Mouse (Mus musculus) thymus, adult 2 months (tissue): ENCODE measurements at regions not wholly inside any gene's neighbourhood (a gene's known extent, or its start where the extent isn't known, plus 50 kb on each side); places are given as distances from the start of the nearest gene placed in this dataset.

ENCODE experiments used
- DNase-seq: peaks from one replicate; pipeline ENCODE4 v3.0.0; 2021
- H3K27ac ChIP-seq: fragments of 200-500 bp; 2 replicates; pipeline ENCODE4 v1.5.1; 2012; ENCODE audit warnings: low read length, control low read depth; ENCODE audit not compliant: control insufficient read depth, insufficient read depth
- H3K27me3 ChIP-seq: fragments of 200-500 bp; 2 replicates; pipeline ENCODE4 v1.6.1; 2012; ENCODE audit warnings: mild to moderate bottlenecking, low read length, moderate library complexity, mixed read lengths; ENCODE audit not compliant: control insufficient read depth, insufficient read depth
- H3K36me3 ChIP-seq: fragments of 200-500 bp; 2 replicates; pipeline ENCODE4 v1.6.1; 2012; ENCODE audit warnings: mild to moderate bottlenecking, low read length, moderate library complexity; ENCODE audit not compliant: control insufficient read depth, insufficient read depth
- H3K4me1 ChIP-seq: fragments of 200-500 bp; replicated peaks from 2 replicates; pipeline ENCODE4 v1.6.1; 2012; ENCODE audit warnings: low read length; ENCODE audit not compliant: control insufficient read depth, insufficient read depth
- H3K4me3 ChIP-seq: fragments of 200-500 bp; 2 replicates; pipeline ENCODE4 v1.5.1; 2012; ENCODE audit warnings: mild to moderate bottlenecking, low read length, control low read depth, moderate library complexity; ENCODE audit not compliant: control insufficient read depth, insufficient read depth
- CTCF ChIP-seq: fragments of 200-500 bp; IDR thresholded peaks from 2 replicates; pipeline ENCODE4 v1.5.1; 2012; ENCODE audit warnings: mild to moderate bottlenecking, control low read depth, low read length, moderate library complexity, borderline replicate concordance; ENCODE audit not compliant: control insufficient read depth, poor library complexity, insufficient read depth; ENCODE audit errors: extremely low read depth
- POLR2A ChIP-seq: fragments of 200-500 bp; IDR thresholded peaks from 2 replicates; pipeline ENCODE4 v1.6.1; 2012; ENCODE audit warnings: mild to moderate bottlenecking, low read length, control low read depth, moderate library complexity; ENCODE audit not compliant: control insufficient read depth, poor library complexity, insufficient read depth; ENCODE audit errors: extremely low read depth
- WGBS: fragments of 180-500 bp; shearing (Covaris S2); methylation state at CpG from one replicate; pipeline ENCODE4 v1.1.7; 2018; 5-methylcytosine and 5-hydroxymethylcytosine counted together

DNA sequence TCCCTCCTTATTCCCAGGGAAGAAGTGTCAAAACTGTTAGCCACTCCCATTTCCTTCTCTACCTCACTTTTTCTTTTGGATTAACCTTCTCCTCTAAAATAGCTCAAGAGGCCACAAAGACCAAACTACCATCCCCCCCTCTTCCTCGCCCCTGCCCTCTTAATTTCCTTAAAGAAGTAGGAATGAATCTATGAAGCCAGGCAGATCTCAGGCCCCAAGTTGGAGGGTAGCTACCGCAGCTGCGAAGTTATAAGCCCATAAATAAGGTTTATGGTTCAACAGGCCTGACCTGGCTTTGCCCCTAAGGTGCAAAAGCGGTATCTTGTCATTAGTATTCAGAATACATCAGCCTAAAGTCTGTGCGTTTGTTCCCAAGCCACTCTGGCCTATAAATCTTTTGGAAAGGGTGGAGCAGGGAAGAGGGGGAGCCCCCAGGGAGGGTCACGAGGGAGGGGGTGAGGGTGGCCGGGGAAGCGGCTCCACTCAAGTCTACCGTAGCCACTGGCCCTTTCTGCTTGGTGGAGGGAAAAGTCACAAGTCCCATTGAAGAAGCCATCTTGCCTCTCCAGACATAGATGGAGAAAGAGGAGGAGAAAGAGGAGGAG lies 103.4 kb downstream of the Sox9 start:
- Histone ChIP-seq H3K4me3 (no peak overlapping the region), H3K4me1 (no peaks in the 10 kb centered on the region), H3K36me3 (no peaks in the 10 kb centered on the region), H3K27ac (no peak overlapping the region), H3K27me3 (no peaks in the 10 kb centered on the region)
- 74% methylated on average over 9 of the region's 9 CpGs for WGBS
- TF ChIP-seq CTCF, result no peak
- DNase-seq, result no peak

DNA sequence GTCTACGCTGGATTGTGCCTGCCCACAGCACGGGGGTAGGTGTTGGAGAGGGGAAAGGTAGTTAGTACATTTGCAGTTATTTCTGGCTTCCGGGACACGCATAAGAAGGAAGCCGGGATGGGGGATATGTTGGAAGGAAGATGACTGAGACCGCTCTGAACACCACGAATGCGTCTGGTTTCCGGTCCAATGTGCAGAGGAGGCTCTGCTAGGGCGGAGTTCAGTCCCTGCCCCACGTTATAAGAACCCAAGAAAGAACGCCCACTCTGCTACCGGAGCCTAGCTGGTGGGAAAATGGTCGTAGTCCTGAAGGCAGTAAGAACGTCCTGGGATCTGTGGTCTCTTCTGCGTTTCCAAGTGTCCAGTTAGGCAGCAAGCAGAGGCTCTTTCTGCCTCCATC lies 104.1 kb downstream of the Sox9 start:
- Histone ChIP-seq H3K4me1 (no peaks in the 10 kb centered on the region), H3K36me3 (no peaks in the 10 kb centered on the region), H3K27me3 (no peaks in the 10 kb centered on the region), H3K27ac (no peak overlapping the region), H3K4me3 (no peak overlapping the region)
- WGBS, result 90% methylated on average over 16 of the region's 16 CpGs
- no peak for DNase-seq
- TF ChIP-seq CTCF, result no peak
- TF ChIP-seq POLR2A, result no peak

DNA sequence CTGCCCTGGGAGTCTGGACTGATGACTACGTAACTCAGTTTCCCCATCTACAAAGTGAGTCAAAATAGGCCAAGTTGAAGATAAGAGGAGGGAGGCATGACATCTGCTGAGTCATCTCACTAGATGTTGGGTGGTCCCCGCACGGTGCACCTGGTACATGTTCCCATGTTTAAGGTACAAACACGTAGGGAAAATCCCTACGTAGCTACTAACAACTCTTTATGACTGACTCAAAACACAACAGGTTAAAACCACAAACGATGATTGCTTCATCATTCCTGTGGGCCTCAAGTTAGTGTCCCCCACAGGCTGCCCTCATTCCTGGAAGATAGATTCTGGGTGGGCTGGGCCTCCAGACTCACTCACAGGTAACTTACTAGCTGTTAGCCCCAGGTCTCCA lies 107.7 kb downstream of the Sox9 start:
- TF ChIP-seq CTCF, result no peak
- no peak for TF ChIP-seq POLR2A
- WGBS, result 93% methylated on average over 6 of the region's 6 CpGs
- H3K4me3 ChIP-seq, result no peak overlapping the region
- H3K4me1 ChIP-seq, result no peaks in the 10 kb centered on the region
- H3K27me3 ChIP-seq, result no peaks in the 10 kb centered on the region
- DNase-seq, result no peak
- no peak overlapping the region for H3K27ac ChIP-seq
- no peaks in the 10 kb centered on the region for H3K36me3 ChIP-seq

DNA sequence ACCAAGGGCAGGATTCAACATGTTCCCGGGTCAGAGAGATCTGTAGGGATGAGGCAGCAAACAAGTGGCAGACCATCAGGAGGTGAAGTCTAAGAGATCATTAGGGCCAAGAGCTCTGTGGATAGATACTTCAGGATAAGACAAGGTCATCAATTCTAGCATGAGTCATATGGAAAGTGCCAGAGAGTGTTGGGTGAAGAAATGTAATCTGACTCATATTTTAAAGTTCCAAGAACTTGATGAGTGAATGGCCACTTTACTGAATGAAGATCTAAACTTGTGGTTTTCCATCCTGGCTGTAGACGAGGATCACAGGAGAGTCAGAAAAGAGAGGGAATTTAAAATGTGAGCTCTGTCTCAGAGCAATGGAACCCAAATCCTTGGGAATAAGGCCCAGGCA lies 115.6 kb downstream of the Sox9 start:
- Histone ChIP-seq H3K27ac (no peak overlapping the region), H3K4me3 (no peak overlapping the region), H3K36me3 (no peaks in the 10 kb centered on the region), H3K27me3 (no peaks in the 10 kb centered on the region), H3K4me1 (no peaks in the 10 kb centered on the region)
- no peak for TF ChIP-seq POLR2A
- TF ChIP-seq CTCF, result no peak
- 93% methylated on average over 2 of the region's 2 CpGs for WGBS
- DNase-seq, result no peak

DNA sequence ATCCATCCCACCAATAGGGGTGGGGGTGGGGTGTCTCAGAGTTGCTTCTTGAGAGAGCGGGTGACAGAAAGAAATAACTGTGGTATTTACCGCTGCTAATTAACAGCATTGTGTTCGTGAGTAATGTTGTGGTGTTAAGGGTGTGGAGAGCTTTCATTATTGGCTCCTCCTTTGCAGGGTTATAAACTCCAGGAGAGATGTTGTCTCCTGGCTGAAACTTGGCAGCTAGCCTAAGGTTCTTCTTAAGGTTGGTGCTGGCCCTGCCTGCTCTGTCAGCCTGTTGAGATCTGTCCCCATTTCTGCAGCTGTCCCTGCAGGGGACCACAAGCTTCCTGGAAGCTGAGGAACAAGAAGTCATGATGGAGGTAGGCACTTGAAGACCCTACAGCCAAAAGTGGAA lies 120.6 kb downstream of the Sox9 start:
- DNase-seq, result no peak
- Histone ChIP-seq H3K4me3 (no peak overlapping the region), H3K36me3 (no peaks in the 10 kb centered on the region), H3K4me1 (no peaks in the 10 kb centered on the region), H3K27me3 (no peaks in the 10 kb centered on the region), H3K27ac (no peak overlapping the region)
- TF ChIP-seq POLR2A, result no peak
- no peak for TF ChIP-seq CTCF
- WGBS, result 65% methylated on average over 3 of the region's 3 CpGs

DNA sequence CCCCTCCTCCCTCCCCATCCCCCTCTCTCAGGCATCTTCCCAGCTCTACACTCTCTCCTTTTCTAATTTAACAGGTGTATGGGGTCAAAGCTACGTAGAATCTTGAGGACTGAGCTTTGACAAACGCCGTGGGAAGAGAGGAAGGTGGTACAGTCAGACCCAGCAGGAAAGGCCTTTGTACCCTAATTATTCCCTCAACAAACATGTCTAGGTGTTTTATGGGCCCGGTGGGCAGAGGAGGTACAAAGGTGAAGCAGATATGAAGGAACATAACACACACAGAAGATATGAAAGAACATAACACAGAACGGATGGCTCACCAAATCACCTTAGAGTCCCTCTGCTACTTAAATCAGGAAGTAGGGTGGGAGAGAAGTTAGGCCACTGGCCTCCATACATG lies 128.3 kb downstream of the Sox9 start:
- no peak for DNase-seq
- H3K4me3 ChIP-seq, result no peak overlapping the region
- H3K4me1 ChIP-seq, result no peaks in the 10 kb centered on the region
- no peaks in the 10 kb centered on the region for H3K36me3 ChIP-seq
- WGBS, result 83% methylated on average over 5 of the region's 5 CpGs
- H3K27ac ChIP-seq, result no peak overlapping the region
- H3K27me3 ChIP-seq, result no peaks in the 10 kb centered on the region
- TF ChIP-seq CTCF, result no peak
- TF ChIP-seq POLR2A, result no peak

DNA sequence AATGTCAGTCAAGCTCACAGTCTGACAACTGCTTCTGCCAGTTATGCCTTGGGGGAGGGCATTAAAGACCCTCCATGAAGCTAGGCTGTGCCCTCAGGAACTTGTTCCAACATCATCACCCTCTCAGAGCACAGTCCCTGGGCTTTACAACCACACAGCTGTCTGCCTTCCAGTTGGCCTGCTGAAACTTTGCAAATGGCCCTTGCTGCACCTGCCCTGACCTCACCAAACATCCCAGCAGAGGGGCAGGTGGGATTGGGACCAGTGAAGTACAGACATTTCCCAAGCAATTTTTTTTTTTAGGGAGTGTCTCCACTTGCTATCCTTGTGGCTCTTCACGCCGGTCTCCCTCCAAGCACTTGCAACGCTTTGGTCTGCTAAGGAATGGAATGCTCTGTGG lies 130.9 kb downstream of the Sox9 start:
- H3K36me3 ChIP-seq, result no peaks in the 10 kb centered on the region
- H3K4me3 ChIP-seq, result no peak overlapping the region
- H3K27me3 ChIP-seq, result no peaks in the 10 kb centered on the region
- no peak overlapping the region for H3K27ac ChIP-seq
- 94% methylated on average over 3 of the region's 3 CpGs for WGBS
- no peaks in the 10 kb centered on the region for H3K4me1 ChIP-seq
- no peak for DNase-seq
- TF ChIP-seq POLR2A, result no peak
- TF ChIP-seq CTCF, result no peak
